9 mouse cellular contexts compared by ENCODE assay signal in genomic region chr10:59974191-59974664, GRCm38 (mm10). TPM values are rescaled to one million over a fixed set of nuclear protein-coding genes. Genes with fewer than 3 reads are reported as not detected.
DNase-seq lines count a peak whose midpoint lies in the region; ATAC-seq and TF ChIP-seq lines count a peak whose summit lies in the region.
"Had no signal": no experiment of that assay in that cellular context is flagged by ENCODE, and none has a peak within 500 bp of the region (broad histone marks: within the 10 kb centered on the region; RNA-seq: fewer than 3 reads in every experiment).

No protein-coding gene starts in this region.

- no peaks in the 10 kb centered on the region for H3K27me3 ChIP-seq in hindbrain, embryonic 16.5 days (replicated peaks; ENCODE audit: control insufficient read depth, insufficient read depth, low read length)
- H3K27me3 ChIP-seq in liver, adult 2 months (ENCODE audit: control insufficient read depth, insufficient read depth, low read length): no peaks in the 10 kb centered on the region
- no peaks in the 10 kb centered on the region for H3K27me3 ChIP-seq in thymus, adult 2 months (ENCODE audit: control insufficient read depth, insufficient read depth, low read length)
- H3K27me3 ChIP-seq: Patski had no signal

- H3K4me2 ChIP-seq in hindbrain, embryonic 16.5 days (ENCODE audit: low read length): 0 out of 2 replicates have a peak overlapping the region, but pooled peaks have one; percentile 7

- peaks cover 27% of the 10 kb centered on the region for H3K4me1 ChIP-seq in hindbrain, embryonic 16.5 days (ENCODE audit: control insufficient read depth, insufficient read depth, low read depth, low read length)
- H3K4me1 ChIP-seq in liver, adult 2 months (ENCODE audit: control insufficient read depth, insufficient read depth, low read length): peaks cover 36% of the 10 kb centered on the region
- H3K4me1 ChIP-seq in thymus, adult 2 months (replicated peaks; ENCODE audit: control insufficient read depth, insufficient read depth, low read length): peaks cover 83% of the 10 kb centered on the region

- 12% methylated on average over 6 of the region's 6 CpGs for WGBS in hindbrain, embryonic 16.5 days
- 54% methylated on average over 6 of the region's 6 CpGs for WGBS in liver, adult 2 months
- 1% methylated on average over 6 of the region's 6 CpGs for WGBS in thymus, adult 2 months

- peak overlapping the region; percentile 4; the same call in 1 of the 2 replicates for H3K9ac ChIP-seq in hindbrain, embryonic 16.5 days (ENCODE audit: low read depth, low read length)
- no peak overlapping the region for H3K9ac ChIP-seq in liver, adult 2 months (ENCODE audit: low read depth, low read length)

- no peak for TF ChIP-seq POLR2A in liver, adult 2 months (IDR thresholded peaks at IDR 0.05; ENCODE audit: extremely low read depth, insufficient read depth, low read length)
- TF ChIP-seq POLR2A in thymus, adult 2 months (IDR thresholded peaks at IDR 0.05; ENCODE audit: control insufficient read depth, extremely low read depth, insufficient read depth, low read length, poor library complexity): peak; percentile 53; the same call in 1 of the 2 replicates

- no peak for TF ChIP-seq CTCF in liver, adult 2 months (IDR thresholded peaks at IDR 0.05; ENCODE audit: low read depth, low read length)
- no peak for TF ChIP-seq CTCF in thymus, adult 2 months (IDR thresholded peaks at IDR 0.05; ENCODE audit: borderline replicate concordance, control insufficient read depth, extremely low read depth, insufficient read depth, low read length, poor library complexity)

- no peaks in the 10 kb centered on the region for H3K9me3 ChIP-seq in hindbrain, embryonic 16.5 days (ENCODE audit: control insufficient read depth, low read length)

- no peaks in the 10 kb centered on the region for H3K79me2 ChIP-seq in liver, adult 2 months (ENCODE audit: control insufficient read depth, insufficient read depth, low read length)

- peak overlapping the region; percentile 59 for H3K27ac ChIP-seq in hindbrain, embryonic 16.5 days (ENCODE audit: low read depth, low read length)
- H3K27ac ChIP-seq in liver, adult 2 months (replicated peaks; ENCODE audit: insufficient read depth, low read depth, low read length): peak overlapping the region; percentile 35; the same call in 1 of the 2 replicates
- peak overlapping the region; percentile 97 for H3K27ac ChIP-seq in thymus, adult 2 months (ENCODE audit: control insufficient read depth, insufficient read depth, low read length)

- no peaks in the 10 kb centered on the region for H3K36me3 ChIP-seq in hindbrain, embryonic 16.5 days (ENCODE audit: control insufficient read depth, insufficient read depth, low read length)
- H3K36me3 ChIP-seq in liver, adult 2 months (ENCODE audit: control insufficient read depth, insufficient read depth, low read length): no peaks in the 10 kb centered on the region
- H3K36me3 ChIP-seq in thymus, adult 2 months (ENCODE audit: control insufficient read depth, insufficient read depth, low read length): no peaks in the 10 kb centered on the region

- DNase-seq in gastrocnemius, adult 18-20 months (ENCODE audit: low spot score): peak; percentile 88
- DNase-seq in gastrocnemius, postnatal 10 days: no peak
- DNase-seq in adrenal gland, postnatal 36 days: peak; percentile 64 to 73
- DNase-seq in gastrocnemius, adult 8-10 months (ENCODE audit: low spot score in 2 of 2): peak; percentile 58 to 63
- DNase-seq in liver, adult 2 months (ENCODE audit: extremely low read depth, low read depth, low spot score): peak; percentile 37
- peak; percentile 84 for DNase-seq in naive thymus-derived CD4-positive, alpha-beta T cell, adult 2 months (ENCODE audit: low read depth)
- peak; percentile 83 for DNase-seq in thymus, adult 2 months

- H3K4me3 ChIP-seq in hindbrain, embryonic 16.5 days (ENCODE audit: low read length): no peak overlapping the region
- H3K4me3 ChIP-seq in liver, adult 2 months (ENCODE audit: insufficient read depth, low read depth, low read length): no peak overlapping the region
- peak overlapping the region; percentile 10 for H3K4me3 ChIP-seq in thymus, adult 2 months (ENCODE audit: control insufficient read depth, insufficient read depth, low read length)

- no peak for ATAC-seq in hindbrain, embryonic 16.5 days
- ATAC-seq: Patski had no signal

RNA-seq across cellular contexts. Expression of gene Ddit4, which starts 22.6 kb away (rescaled TPM):
- total RNA-seq in gastrocnemius, adult 18-20 months (2021): 100 to 1,000 TPM in 1 of 2 experiments, 1 to 10 TPM in 1; 8.1 to 202 TPM
- 10 to 100 TPM; 14.2 to 39.1 TPM for total RNA-seq in gastrocnemius, postnatal 10 days (2021)
- total RNA-seq in adrenal gland, postnatal 36 days (2021): 10 to 100 TPM; 76.4 to 98.7 TPM
- 10 to 100 TPM in 2 of 4 experiments, 1 to 10 TPM in 2; 4.7 to 45.4 (median 9.4) TPM for total RNA-seq in gastrocnemius, adult 8-10 months (2022)
- polyA plus RNA-seq in hindbrain, embryonic 16.5 days (2015; fragmentation: Nextera tagmentation; extraction: Ambion mirVana): 75.3 and 97.1 TPM in 2 replicates
- total RNA-seq in liver, adult 2 months (2014; rRNA removed): 5.2 and 8.8 TPM in 2 replicates
- polyA plus RNA-seq in liver, adult 2 months (2012; rRNA removed): 13.6 and 16.4 TPM in 2 replicates
- polyA plus RNA-seq in thymus, adult 2 months (2012; rRNA removed): 157 and 190 TPM in 2 replicates

RNA-seq across cellular contexts. Expression of gene Ascc1, which starts 28.4 kb away (rescaled TPM):
- 10 to 100 TPM; 14.2 to 15.3 TPM for total RNA-seq in gastrocnemius, adult 18-20 months (2021)
- total RNA-seq in gastrocnemius, postnatal 10 days (2021): 10 to 100 TPM; 12.4 to 13.5 TPM
- 10 to 100 TPM; 27.1 to 32.8 TPM for total RNA-seq in adrenal gland, postnatal 36 days (2021)
- 10 to 100 TPM; 13.9 to 18.9 (median 14.3) TPM for total RNA-seq in gastrocnemius, adult 8-10 months (2022)
- 47.7 and 48.3 TPM in 2 replicates for polyA plus RNA-seq in hindbrain, embryonic 16.5 days (2015; fragmentation: Nextera tagmentation; extraction: Ambion mirVana)
- 8.5 and 10.8 TPM in 2 replicates for total RNA-seq in liver, adult 2 months (2014; rRNA removed)
- polyA plus RNA-seq in liver, adult 2 months (2012; rRNA removed): 12.9 and 15.6 TPM in 2 replicates
- 24.2 and 26.2 TPM in 2 replicates for polyA plus RNA-seq in thymus, adult 2 months (2012; rRNA removed)

RNA-seq across cellular contexts. Expression of gene Anapc16, which starts 28.7 kb away (rescaled TPM):
- total RNA-seq in gastrocnemius, adult 18-20 months (2021): 10 to 100 TPM; 43.7 to 43.9 TPM
- total RNA-seq in gastrocnemius, postnatal 10 days (2021): 10 to 100 TPM; 39.7 to 40.1 TPM
- total RNA-seq in adrenal gland, postnatal 36 days (2021): 10 to 100 TPM; 67.5 to 72.7 TPM
- 10 to 100 TPM; 39.3 to 51.5 (median 43.3) TPM for total RNA-seq in gastrocnemius, adult 8-10 months (2022)
- polyA plus RNA-seq in hindbrain, embryonic 16.5 days (2015; fragmentation: Nextera tagmentation; extraction: Ambion mirVana): 101 and 116 TPM in 2 replicates
- 22.8 and 28.1 TPM in 2 replicates for total RNA-seq in liver, adult 2 months (2014; rRNA removed)
- 48.9 and 50.4 TPM in 2 replicates for polyA plus RNA-seq in liver, adult 2 months (2012; rRNA removed)
- 108 and 136 TPM in 2 replicates for polyA plus RNA-seq in thymus, adult 2 months (2012; rRNA removed)

Comparison
In these comparisons a context has a peak if more than half of its experiments do, and no peak if none do; other contexts are left out.
1. H3K27ac ChIP-seq: peak in every context shown above with its lines; median percentile 97 in thymus, adult 2 months; 59 in hindbrain, embryonic 16.5 days; 35 in liver, adult 2 months.